Mouse (Mus musculus) central nervous system, embryonic 14 days (tissue): ENCODE data around the gene Gm11563. TPM values are rescaled to one million over a fixed set of nuclear protein-coding genes. Genes with fewer than 3 reads are reported as not detected.

ENCODE experiments used
- polyA plus RNA-seq: library from polyadenylated mRNA; depleted of rRNA; stranded (reverse); fragments of >200 nt; gene quantifications from 2 replicates; pipeline ENCODE4 v1.2.3, GENCODE M21; 2012; rRNA removed

Gm11563 gene
- polyA plus RNA-seq = not detected in 2 replicates

DNA sequence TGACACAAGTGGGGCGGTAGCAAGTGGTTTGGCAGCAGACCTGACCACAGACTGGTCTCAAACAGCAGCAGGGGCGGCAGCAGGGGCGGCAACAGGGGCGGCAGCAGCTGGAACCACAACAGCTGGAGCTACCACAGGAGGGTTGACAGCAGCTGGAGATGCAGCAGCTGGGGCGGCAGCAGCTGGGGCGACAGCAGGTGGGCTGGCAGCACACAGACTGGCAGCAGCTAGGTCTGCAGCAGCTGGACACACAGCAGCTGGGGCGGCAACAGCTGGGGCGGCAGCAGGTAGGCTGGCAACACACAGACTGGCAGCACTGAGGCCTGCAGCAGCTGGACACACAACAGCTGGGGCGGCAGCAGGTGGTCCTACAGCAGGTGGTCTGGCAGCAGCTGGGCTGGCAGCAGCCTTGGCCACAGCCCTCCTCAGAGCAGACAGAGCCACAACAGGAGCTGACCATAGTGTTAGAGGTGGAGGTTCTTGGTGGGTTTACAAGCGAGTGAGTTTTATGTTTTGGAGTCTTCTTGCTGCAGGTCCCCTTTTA lies at the start of gene Gm11563:
Gm11563 (minus strand) TSS at position 494 of the 544 bp plus-strand sequence.

DNA sequence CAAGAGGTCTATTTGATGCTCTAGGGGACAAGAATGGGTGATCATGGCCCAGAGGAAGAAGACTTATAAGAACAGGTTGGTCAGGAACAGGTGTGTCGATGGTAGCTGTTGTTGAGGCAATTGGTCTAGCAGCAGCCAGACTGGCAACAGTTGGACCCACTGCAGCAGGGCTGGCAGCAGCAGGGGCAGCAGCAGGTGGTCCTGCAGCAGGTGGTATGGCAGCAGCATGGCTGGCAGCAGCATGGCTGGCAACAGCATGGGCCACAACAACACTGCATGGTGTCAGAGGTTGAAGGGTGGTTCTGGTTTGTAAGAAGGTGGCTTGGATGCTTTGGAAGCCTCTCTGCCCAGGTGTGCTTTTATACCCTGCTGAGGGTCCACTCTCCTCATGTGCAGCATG lies 31.7 kb upstream of the Gm11563 start, which contains the start of gene Gm14190:
Gm14190 (minus strand) TSS at position 278 of the 400 bp plus-strand sequence.

DNA sequence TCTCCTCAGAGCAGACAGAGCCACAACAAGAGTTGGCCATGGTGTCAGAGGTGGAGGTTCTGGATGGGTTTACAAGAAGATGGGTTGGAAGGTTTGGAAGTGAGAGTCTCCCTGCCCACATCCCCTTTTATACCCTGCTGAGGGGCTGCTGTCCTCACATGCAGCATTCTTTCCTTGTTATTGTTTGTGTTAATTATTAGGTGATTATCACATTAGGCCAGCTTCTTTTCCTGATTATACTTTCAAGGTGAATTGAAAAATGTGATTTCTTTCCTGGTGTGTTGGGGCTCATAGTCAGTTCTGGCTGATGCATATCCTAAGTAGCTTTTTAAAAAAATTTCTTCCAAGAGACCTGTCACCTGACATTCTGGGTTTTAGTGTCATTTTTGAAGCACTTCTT lies 7.1 kb upstream of the Gm11563 start, which contains the start of gene Krtap4-6:
Krtap4-6 (minus strand) TSS at position 101 of the 400 bp plus-strand sequence.

DNA sequence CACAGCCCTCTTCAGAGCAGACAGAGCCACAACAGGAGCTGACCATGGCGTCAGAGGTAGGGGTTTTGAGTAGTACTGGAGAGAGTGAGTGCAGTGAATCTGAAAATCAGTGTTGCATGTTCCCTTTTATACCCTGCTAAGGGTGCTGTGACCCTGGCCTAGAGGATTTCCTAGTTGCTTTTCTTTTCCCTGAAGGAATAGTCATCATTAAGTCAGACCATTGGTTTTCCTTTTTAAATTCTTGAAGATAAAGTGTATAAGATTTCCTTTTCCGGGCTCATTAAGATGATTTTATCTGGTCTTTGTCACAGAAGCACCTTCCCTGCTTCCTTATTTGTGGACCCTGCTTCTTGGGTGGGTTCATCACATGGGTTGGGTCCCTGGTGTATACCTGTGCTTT lies 8.6 kb downstream of the Gm11563 start, which contains the start of gene Gm11555:
Gm11555 (minus strand) TSS at position 101 of the 400 bp plus-strand sequence.

DNA sequence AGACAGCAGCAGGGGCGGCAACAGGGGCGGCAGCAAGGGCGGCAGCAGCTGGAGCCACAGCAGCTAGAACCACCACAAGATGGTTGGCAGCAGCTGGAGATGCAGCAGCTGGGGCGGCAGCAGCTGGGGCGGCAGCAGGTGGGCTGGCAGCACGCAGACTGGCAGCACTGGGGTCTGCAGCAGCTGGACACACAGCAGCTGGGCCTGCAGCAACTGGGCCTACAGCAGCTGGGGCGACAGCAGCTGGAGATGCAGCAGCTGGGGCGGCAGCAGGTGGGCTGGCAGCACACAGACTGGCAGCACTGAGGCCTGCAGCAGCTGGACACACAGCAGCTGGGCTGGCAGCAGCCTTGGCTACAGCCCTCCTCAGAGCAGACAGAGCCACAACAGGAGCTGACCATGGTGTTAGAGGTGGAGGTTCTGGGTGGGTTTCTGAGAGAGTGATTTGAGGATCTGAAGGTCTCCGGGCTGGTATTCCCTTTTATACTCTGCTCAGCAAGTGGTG lies 15.1 kb downstream of the Gm11563 start, which contains the start of gene Krtap4-7:
Krtap4-7 (minus strand) TSS at position 455 of the 505 bp plus-strand sequence.

DNA sequence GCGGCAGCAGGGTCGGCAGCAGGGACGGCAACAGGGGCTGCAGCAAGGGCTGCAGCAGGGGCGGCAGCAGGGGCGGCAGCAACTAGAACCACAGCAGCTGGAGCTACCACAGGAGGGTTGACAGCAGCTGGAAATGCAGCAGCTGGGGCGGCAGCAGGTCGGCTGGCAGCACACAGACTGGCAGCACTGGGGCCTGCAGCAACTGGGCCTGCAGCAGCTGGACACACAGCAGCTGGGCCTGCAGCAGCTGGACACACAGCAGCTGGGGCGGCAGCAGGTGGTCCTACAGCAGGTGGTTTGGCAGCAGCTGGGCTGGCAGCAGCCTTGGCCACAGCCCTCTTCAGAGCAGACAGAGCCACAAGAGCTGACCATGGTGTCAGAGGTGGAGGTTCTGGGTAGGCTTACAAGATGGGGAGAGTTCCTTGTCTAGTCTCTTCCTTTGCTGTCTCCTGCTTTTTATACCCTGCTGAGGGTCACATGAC lies 24.1 kb downstream of the Gm11563 start, which contains the start of gene Krtap4-2:
Krtap4-2 (minus strand) TSS at position 432 of the 482 bp plus-strand sequence.

DNA sequence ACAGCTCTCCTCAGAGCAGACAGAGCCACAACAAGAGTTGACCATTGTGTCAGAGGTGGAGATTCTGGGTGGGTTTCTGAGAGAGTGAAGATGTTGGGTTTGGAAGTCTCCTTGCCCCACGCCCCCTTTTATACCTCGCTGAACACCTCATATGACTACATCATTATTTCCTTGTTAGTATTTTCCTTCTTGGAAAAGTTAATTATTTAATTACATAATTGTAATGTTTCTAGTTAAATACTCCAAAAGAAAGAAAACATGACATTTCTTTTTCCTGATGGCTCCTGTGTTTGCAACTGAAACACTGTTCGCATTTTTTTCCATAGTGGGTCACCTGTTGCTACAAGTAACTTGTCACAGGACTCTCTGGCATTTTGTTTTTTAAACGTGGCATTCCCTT lies 30.6 kb downstream of the Gm11563 start, which contains the start of gene Krtap4-1:
Krtap4-1 (minus strand) TSS at position 101 of the 400 bp plus-strand sequence.

DNA sequence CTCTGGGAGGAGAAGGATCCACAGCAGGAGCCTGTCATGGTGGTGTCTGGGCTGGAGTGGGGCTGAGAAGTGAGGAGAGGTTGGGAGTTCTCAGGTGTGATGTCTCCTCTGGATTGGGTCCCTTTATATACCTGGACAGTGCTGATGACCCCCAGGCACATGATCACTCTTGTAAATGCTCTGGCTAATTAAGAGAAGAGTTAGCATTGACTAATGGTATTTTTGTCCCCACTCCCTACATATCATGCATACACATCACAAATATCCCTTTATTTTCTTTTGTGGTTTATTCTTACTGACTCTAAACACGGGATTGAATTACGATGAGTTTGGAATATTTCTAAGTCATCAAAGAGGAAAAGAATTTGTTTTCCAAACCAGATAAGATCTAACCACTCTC lies 38.4 kb downstream of the Gm11563 start, which contains the start of gene Gm11562:
Gm11562 (minus strand) TSS at position 101 of the 400 bp plus-strand sequence.

DNA sequence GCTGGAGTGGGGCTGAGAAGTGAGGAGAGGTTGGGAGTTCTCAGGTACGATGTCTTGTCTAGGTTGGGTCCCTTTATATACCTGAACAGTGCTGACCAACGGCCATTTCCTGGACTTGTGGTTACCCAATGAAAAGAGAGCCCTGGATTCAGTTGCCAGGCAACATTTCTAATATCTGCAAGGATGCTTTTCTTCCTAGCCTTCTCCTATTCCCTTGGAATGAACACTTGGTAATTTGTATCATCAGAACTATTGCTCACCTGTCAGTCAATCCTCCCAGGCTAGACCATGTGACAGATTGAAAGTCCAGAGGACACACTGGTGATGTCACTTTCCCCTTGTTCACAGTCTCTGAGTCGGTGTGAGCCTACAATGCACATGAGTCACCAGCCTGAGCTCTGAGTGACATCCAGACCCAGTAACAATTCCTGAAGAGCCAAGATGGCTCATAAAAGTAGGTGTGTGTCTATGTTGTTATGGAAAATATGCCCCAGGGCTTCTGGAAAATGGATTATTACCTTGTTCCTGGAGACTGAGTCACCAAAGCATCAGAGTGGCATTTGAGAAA lies 43.9 kb downstream of the Gm11563 start, which contains the start of gene Krtap2-4:
Krtap2-4 (minus strand) TSS at position 51 of the 568 bp plus-strand sequence.

DNA sequence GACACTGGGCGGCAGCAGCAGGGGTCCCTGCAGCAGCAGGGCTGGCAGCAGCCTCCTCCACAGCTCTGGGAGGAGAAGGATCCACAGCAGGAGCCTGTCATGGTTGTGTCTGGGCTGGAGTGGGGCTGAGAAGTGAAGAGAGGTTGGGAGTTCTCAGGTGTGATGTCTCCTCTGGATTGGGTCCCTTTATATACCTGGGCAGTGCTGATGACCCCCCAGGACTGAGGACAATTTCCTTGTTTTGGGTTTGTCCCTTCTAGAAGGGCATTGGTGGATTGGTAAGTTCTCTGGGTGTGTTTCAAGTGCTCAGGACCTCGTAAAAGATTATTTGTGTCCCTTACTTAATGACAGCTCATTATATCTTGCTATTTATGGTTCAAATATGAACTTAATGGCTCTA lies 48.7 kb downstream of the Gm11563 start, which contains the start of gene Gm11937:
Gm11937 (minus strand) TSS at position 101 of the 400 bp plus-strand sequence.

Other genes starting within 250 kb of the Gm11563 start
- gene Krt12, start 236.7 kb downstream of the Gm11563 start, polyA plus RNA-seq = 0.07 and 0.14 TPM in 2 replicates
- 0.08 and 0.09 TPM in 2 replicates for gene Krt20, start 220.8 kb downstream of the Gm11563 start, polyA plus RNA-seq
- gene Krt23, start 165.8 kb downstream of the Gm11563 start, polyA plus RNA-seq = 0.02 and 0.49 TPM in 2 replicates
- gene Krt39, start 137.6 kb downstream of the Gm11563 start, polyA plus RNA-seq = not detected in 2 replicates
- gene Krt40, start 115.8 kb downstream of the Gm11563 start, polyA plus RNA-seq = not detected in 2 replicates
- gene Krtap3-3, start 108.1 kb downstream of the Gm11563 start, polyA plus RNA-seq = not detected in 2 replicates
- not detected in 2 replicates for gene Krtap3-2, start 102.1 kb downstream of the Gm11563 start, polyA plus RNA-seq
- not detected in 2 replicates for gene Gm11939, start 99.5 kb downstream of the Gm11563 start, polyA plus RNA-seq
- not detected in 2 replicates for gene Krtap3-1, start 92.3 kb downstream of the Gm11563 start, polyA plus RNA-seq
- gene Krtap1-5, start 77.9 kb downstream of the Gm11563 start, polyA plus RNA-seq = not detected in 2 replicates
- gene Krtap1-4, start 75.3 kb downstream of the Gm11563 start, polyA plus RNA-seq = not detected in 2 replicates
- gene Krtap1-3, start 67.6 kb downstream of the Gm11563 start, polyA plus RNA-seq = not detected in 2 replicates
- gene Krtap9-3, start 60.9 kb downstream of the Gm11563 start, polyA plus RNA-seq = not detected in 2 replicates
- gene Gm11938, start 55.7 kb downstream of the Gm11563 start, polyA plus RNA-seq = not detected in 2 replicates
- gene Gm11937, start 48.8 kb downstream of the Gm11563 start, polyA plus RNA-seq = not detected in 2 replicates
- gene Krtap2-4, start 44.1 kb downstream of the Gm11563 start, polyA plus RNA-seq = not detected in 2 replicates
- not detected in 2 replicates for gene Gm11562, start 38.5 kb downstream of the Gm11563 start, polyA plus RNA-seq
- gene Krtap4-1, start 30.7 kb downstream of the Gm11563 start, polyA plus RNA-seq = not detected in 2 replicates
- gene Krtap4-2, start 23.9 kb downstream of the Gm11563 start, polyA plus RNA-seq = not detected in 2 replicates
- gene Krtap4-7, start 14.9 kb downstream of the Gm11563 start, polyA plus RNA-seq = not detected in 2 replicates
- gene Gm11555, start 8.7 kb downstream of the Gm11563 start, polyA plus RNA-seq = not detected in 2 replicates
- gene Krtap4-6, start 7.0 kb upstream of the Gm11563 start, polyA plus RNA-seq = not detected in 2 replicates
- gene Gm14190, start 31.8 kb upstream of the Gm11563 start, polyA plus RNA-seq = not detected in 2 replicates
- not detected in 2 replicates for gene Gm14180, start 75.3 kb upstream of the Gm11563 start, polyA plus RNA-seq
- gene Gm11595, start 114.0 kb upstream of the Gm11563 start, polyA plus RNA-seq = not detected in 2 replicates
- not detected in 2 replicates for gene Krtap4-8, start 121.7 kb upstream of the Gm11563 start, polyA plus RNA-seq
- gene Krtap4-9, start 126.2 kb upstream of the Gm11563 start, polyA plus RNA-seq = not detected in 2 replicates
- gene Gm11596, start 134.5 kb upstream of the Gm11563 start, polyA plus RNA-seq = not detected in 2 replicates
- not detected in 2 replicates for gene Gm11569, start 140.0 kb upstream of the Gm11563 start, polyA plus RNA-seq
- gene Gm11554, start 145.5 kb upstream of the Gm11563 start, polyA plus RNA-seq = not detected in 2 replicates
- not detected in 2 replicates for gene Krtap4-13, start 150.9 kb upstream of the Gm11563 start, polyA plus RNA-seq
- not detected in 2 replicates for gene Gm11564, start 156.7 kb upstream of the Gm11563 start, polyA plus RNA-seq
- not detected in 2 replicates for gene 2300003K06Rik, start 179.1 kb upstream of the Gm11563 start, polyA plus RNA-seq
- not detected in 2 replicates for gene Krtap4-16, start 192.6 kb upstream of the Gm11563 start, polyA plus RNA-seq
- gene Gm11568, start 199.0 kb upstream of the Gm11563 start, polyA plus RNA-seq = not detected in 2 replicates
- gene Gm11559, start 205.5 kb upstream of the Gm11563 start, polyA plus RNA-seq = not detected in 2 replicates
- gene Krtap9-1, start 214.4 kb upstream of the Gm11563 start, polyA plus RNA-seq = not detected in 2 replicates
- gene Gm11567, start 220.2 kb upstream of the Gm11563 start, polyA plus RNA-seq = not detected in 2 replicates
- not detected in 2 replicates for gene Krtap31-1, start 249.0 kb upstream of the Gm11563 start, polyA plus RNA-seq